Mouse (Mus musculus): Measurements from ENCODE around the gene Cd300lb. TPM values are rescaled to one million over a fixed set of nuclear protein-coding genes. Genes with fewer than 3 reads are reported as not detected.

Gene Cd300lb
- polyA plus RNA-seq (2012; rRNA removed), result 0.78 and 1.1 TPM in 2 replicates

DNA sequence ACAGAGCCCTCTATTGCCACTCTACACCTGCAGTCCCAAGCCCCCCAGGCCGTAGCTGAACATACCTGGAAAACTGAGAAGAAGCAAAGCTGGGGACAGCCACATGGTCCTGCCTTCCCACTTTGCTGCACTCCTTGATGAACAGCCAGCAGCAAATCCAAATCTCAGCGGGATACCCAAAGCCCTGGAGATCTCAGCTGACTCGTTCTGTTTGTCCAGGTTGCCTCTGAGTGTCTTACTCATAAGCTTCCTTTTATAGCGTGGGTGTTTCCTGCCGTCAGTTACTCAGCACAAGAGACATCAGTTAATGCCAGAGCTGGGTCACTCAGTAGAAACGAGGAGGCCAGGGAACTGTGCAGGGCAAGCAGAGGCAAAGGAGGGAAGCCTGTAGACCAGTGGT is at the start of gene Cd300lb:
Cd300lb (minus strand) TSS at position 243 of the 400 bp plus-strand sequence.
- H3K27me3 ChIP-seq (ENCODE audit: control insufficient read depth, insufficient read depth, low read length), result no peaks in the 10 kb centered on the region
- no peaks in the 10 kb centered on the region for H3K36me3 ChIP-seq (ENCODE audit: control insufficient read depth, insufficient read depth, low read length)
- no peak within 1 kb of the TSS for H3K27ac ChIP-seq (ENCODE audit: control insufficient read depth, insufficient read depth, low read length)
- 13% methylated on average over 6 of the region's 6 CpGs for WGBS
- H3K4me1 ChIP-seq (replicated peaks; ENCODE audit: control insufficient read depth, insufficient read depth, low read length), result no peaks in the 10 kb centered on the region
- no peak for DNase-seq
- TF ChIP-seq CTCF (IDR thresholded peaks at IDR 0.05; ENCODE audit: borderline replicate concordance, control insufficient read depth, extremely low read depth, insufficient read depth, low read length, poor library complexity) (no peak), POLR2A (IDR thresholded peaks at IDR 0.05; ENCODE audit: control insufficient read depth, extremely low read depth, insufficient read depth, low read length, poor library complexity) (no peak)
- H3K4me3 ChIP-seq (ENCODE audit: control insufficient read depth, insufficient read depth, low read length), result no peak within 1 kb of the TSS

DNA sequence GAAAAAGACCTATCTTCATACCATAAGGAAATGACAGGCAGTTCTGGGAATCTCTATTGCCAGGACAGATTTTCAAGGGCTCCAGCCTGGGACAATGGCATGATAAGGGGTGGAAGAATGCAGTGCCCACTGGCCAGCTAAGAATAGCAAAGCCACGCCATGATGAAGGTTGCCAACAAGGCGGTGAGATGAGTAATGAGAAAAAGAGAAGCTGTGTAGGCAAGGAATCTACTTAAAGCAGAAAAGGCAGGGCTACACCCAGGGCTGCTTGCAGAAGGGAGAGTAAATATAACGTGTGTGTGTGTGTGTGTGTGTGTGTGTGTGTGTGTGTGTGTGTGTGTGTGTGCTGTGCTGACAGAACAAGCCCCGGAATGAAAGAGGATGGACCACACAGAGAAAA is 47.7 kb upstream of the Cd300lb start:
- Histone ChIP-seq H3K4me3 (ENCODE audit: control insufficient read depth, insufficient read depth, low read length) (no peak overlapping the region), H3K4me1 (replicated peaks; ENCODE audit: control insufficient read depth, insufficient read depth, low read length) (no peaks in the 10 kb centered on the region), H3K27ac (ENCODE audit: control insufficient read depth, insufficient read depth, low read length) (no peak overlapping the region), H3K27me3 (ENCODE audit: control insufficient read depth, insufficient read depth, low read length) (no peaks in the 10 kb centered on the region), H3K36me3 (ENCODE audit: control insufficient read depth, insufficient read depth, low read length) (no peaks in the 10 kb centered on the region)
- 76% methylated on average over 4 of the region's 4 CpGs for WGBS
- no peak for DNase-seq
- TF ChIP-seq CTCF (IDR thresholded peaks at IDR 0.05; ENCODE audit: borderline replicate concordance, control insufficient read depth, extremely low read depth, insufficient read depth, low read length, poor library complexity), result no peak
- TF ChIP-seq POLR2A (IDR thresholded peaks at IDR 0.05; ENCODE audit: control insufficient read depth, extremely low read depth, insufficient read depth, low read length, poor library complexity), result no peak

DNA sequence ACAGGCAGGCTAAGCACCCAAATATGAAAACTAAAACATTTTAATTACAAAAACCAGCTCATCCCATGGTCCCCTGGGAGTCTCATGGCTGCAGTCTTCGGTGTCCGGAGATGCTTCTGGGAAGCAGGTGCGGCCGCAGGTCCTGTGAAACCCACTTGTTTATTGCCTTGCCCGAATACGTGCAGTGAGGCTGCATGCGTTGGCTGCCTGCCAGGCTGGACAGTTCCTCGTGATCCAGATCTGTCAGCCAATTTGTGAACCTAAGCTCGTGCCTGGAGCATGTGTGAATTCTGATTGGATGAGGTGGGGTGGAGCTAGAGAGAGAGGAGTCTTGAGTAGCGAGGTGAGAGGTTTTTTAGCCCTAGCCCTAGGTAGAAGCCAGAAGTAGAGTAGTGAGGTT is 38.5 kb upstream of the Cd300lb start:
- Histone ChIP-seq H3K4me3 (ENCODE audit: control insufficient read depth, insufficient read depth, low read length) (no peak overlapping the region), H3K36me3 (ENCODE audit: control insufficient read depth, insufficient read depth, low read length) (no peaks in the 10 kb centered on the region), H3K27ac (ENCODE audit: control insufficient read depth, insufficient read depth, low read length) (no peak overlapping the region), H3K4me1 (replicated peaks; ENCODE audit: control insufficient read depth, insufficient read depth, low read length) (no peaks in the 10 kb centered on the region), H3K27me3 (ENCODE audit: control insufficient read depth, insufficient read depth, low read length) (no peaks in the 10 kb centered on the region)
- no peak for DNase-seq
- 93% methylated on average over 10 of the region's 10 CpGs for WGBS
- no peak for TF ChIP-seq CTCF (IDR thresholded peaks at IDR 0.05; ENCODE audit: borderline replicate concordance, control insufficient read depth, extremely low read depth, insufficient read depth, low read length, poor library complexity)
- TF ChIP-seq POLR2A (IDR thresholded peaks at IDR 0.05; ENCODE audit: control insufficient read depth, extremely low read depth, insufficient read depth, low read length, poor library complexity), result no peak

DNA sequence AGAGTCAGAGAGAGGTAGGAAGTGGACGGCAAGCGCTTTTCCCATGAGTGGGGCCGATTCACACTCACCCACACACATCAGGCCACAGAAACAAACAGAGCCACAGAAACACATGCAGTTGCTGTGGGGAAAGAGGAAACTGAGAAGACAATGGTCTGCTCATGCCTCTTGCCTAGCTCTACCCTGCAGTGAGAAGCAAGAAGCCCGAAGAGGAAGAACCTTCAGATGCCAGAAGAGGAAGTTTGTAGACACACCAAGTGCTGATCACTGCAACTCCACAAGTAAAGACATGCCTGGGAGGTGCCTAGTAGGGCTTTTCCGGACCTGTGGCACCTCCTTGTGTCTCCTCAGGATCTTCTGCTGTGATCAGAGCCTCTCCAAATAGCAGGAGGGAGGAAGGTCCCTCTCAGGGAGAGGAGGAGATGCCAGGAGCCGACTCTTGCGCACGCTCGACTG is 34.6 kb upstream of the Cd300lb start, which contains the start of gene Cd300c:
Cd300c (minus strand) TSS at position 406 of the 456 bp plus-strand sequence.
- no peak for DNase-seq
- no peaks in the 10 kb centered on the region for H3K36me3 ChIP-seq (ENCODE audit: control insufficient read depth, insufficient read depth, low read length)
- no peaks in the 10 kb centered on the region for H3K4me1 ChIP-seq (replicated peaks; ENCODE audit: control insufficient read depth, insufficient read depth, low read length)
- TF ChIP-seq POLR2A (IDR thresholded peaks at IDR 0.05; ENCODE audit: control insufficient read depth, extremely low read depth, insufficient read depth, low read length, poor library complexity), result no peak
- no peak for TF ChIP-seq CTCF (IDR thresholded peaks at IDR 0.05; ENCODE audit: borderline replicate concordance, control insufficient read depth, extremely low read depth, insufficient read depth, low read length, poor library complexity)
- no peaks in the 10 kb centered on the region for H3K27me3 ChIP-seq (ENCODE audit: control insufficient read depth, insufficient read depth, low read length)
- 63% methylated on average over 9 of the region's 9 CpGs for WGBS
- H3K27ac ChIP-seq (ENCODE audit: control insufficient read depth, insufficient read depth, low read length), result no peak within 1 kb of the TSS
- H3K4me3 ChIP-seq (ENCODE audit: control insufficient read depth, insufficient read depth, low read length), result no peak within 1 kb of the TSS

DNA sequence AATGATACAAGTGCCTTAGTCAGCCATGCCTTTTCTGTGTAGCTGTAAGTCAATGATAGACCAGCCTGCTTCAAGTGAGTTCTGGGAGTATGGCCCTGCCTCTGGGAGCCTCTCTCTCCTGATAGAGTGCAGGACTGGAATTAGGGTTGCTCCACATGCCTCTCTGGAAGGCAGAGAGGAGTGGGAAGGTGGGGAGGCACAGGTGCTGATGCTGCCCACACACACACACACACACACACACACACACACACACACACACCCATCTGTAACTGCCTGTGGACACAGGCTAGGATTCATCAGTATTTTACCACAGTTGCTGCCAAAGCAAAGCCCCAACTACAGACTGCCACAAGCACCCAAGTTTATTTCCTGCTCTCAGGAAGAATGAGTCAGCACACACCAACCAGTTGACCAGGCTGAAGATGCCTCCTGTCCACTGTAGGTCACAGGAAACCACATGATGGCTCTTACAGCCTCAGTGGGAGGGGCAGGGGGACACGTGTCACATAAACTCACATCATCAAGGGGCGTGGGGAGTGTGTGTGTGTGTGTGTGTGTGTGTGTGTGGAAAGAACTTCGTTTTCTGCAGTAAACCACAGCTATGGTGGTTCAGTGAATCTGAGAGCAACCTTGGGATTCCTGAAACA is 31.1 kb upstream of the Cd300lb start:
- TF ChIP-seq CTCF (IDR thresholded peaks at IDR 0.05; ENCODE audit: borderline replicate concordance, control insufficient read depth, extremely low read depth, insufficient read depth, low read length, poor library complexity) (no peak), POLR2A (IDR thresholded peaks at IDR 0.05; ENCODE audit: control insufficient read depth, extremely low read depth, insufficient read depth, low read length, poor library complexity) (no peak)
- WGBS, result 9% methylated on average over 3 of the region's 3 CpGs
- no peaks in the 10 kb centered on the region for H3K36me3 ChIP-seq (ENCODE audit: control insufficient read depth, insufficient read depth, low read length)
- no peak overlapping the region for H3K4me3 ChIP-seq (ENCODE audit: control insufficient read depth, insufficient read depth, low read length)
- no peak overlapping the region for H3K27ac ChIP-seq (ENCODE audit: control insufficient read depth, insufficient read depth, low read length)
- DNase-seq, result no peak
- H3K27me3 ChIP-seq (ENCODE audit: control insufficient read depth, insufficient read depth, low read length), result no peaks in the 10 kb centered on the region
- H3K4me1 ChIP-seq (replicated peaks; ENCODE audit: control insufficient read depth, insufficient read depth, low read length), result no peaks in the 10 kb centered on the region

DNA sequence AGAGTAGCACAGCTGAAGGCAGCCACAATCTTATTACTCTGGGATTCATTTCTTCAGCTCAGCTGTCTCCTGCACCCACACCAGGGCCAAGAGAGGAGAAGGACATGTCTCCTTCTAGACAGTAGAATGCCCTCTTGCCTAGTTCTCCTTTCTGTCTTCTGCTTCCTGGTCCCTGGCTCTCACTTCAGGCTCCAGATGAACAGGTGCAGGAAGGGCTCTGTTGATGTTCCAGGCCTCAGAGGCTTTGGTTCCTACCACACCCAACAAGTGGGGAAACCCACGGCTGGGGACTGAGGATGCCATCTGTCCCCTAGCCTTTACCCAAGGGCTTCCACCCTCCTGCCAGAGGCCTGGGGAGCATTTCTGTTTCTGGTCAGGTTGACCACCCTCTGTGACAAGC is 26.2 kb upstream of the Cd300lb start:
- TF ChIP-seq POLR2A (IDR thresholded peaks at IDR 0.05; ENCODE audit: control insufficient read depth, extremely low read depth, insufficient read depth, low read length, poor library complexity) (no peak), CTCF (IDR thresholded peaks at IDR 0.05; ENCODE audit: borderline replicate concordance, control insufficient read depth, extremely low read depth, insufficient read depth, low read length, poor library complexity) (no peak)
- 15% methylated on average over 1 of the region's 1 CpGs for WGBS
- no peaks in the 10 kb centered on the region for H3K36me3 ChIP-seq (ENCODE audit: control insufficient read depth, insufficient read depth, low read length)
- H3K4me3 ChIP-seq (ENCODE audit: control insufficient read depth, insufficient read depth, low read length), result no peak overlapping the region
- no peak overlapping the region for H3K27ac ChIP-seq (ENCODE audit: control insufficient read depth, insufficient read depth, low read length)
- no peaks in the 10 kb centered on the region for H3K4me1 ChIP-seq (replicated peaks; ENCODE audit: control insufficient read depth, insufficient read depth, low read length)
- no peaks in the 10 kb centered on the region for H3K27me3 ChIP-seq (ENCODE audit: control insufficient read depth, insufficient read depth, low read length)
- no peak for DNase-seq
